Mouse (Mus musculus) adrenal gland, postnatal 25 days (tissue): ENCODE measurements around the gene Gm3250. TPM values are rescaled to one million over a fixed set of nuclear protein-coding genes. Genes with fewer than 3 reads are reported as not detected.
"Not testable (repeated sequence)": the region's sequence is repeated elsewhere in the genome, so short reads cannot be mapped to it uniquely, and the experiment has no call there.

ENCODE experiments used
- DNase-seq: peaks from one replicate; pipeline ENCODE4 v3.0.0; 2021; ENCODE audit warnings: mixed read lengths
- long read RNA-seq: library from polyadenylated mRNA; stranded (forward); transcript quantifications from one replicate; pipeline ENCODE4 v2.0.0, GENCODE M21; 2021
- total RNA-seq: library from RNA; stranded (reverse); gene quantifications from 2 replicates; pipeline ENCODE4 v1.2.3, GENCODE M21; 2021

Gene Gm3250
- total RNA-seq: not detected in 2 replicates
- long read RNA-seq: 0 reads

GRCm38 (mm10) chr10:77782442-77782841 lies at the start of gene Gm3250:
Gene Gm3250 (minus strand): TSS chr10:77782542.
- not testable (repeated sequence) for DNase-seq

- DNase-seq: no peak
Measured at GRCm38 (mm10) chr10:77826951-77827350, 44.6 kb upstream of the Gm3250 start, which contains the start of gene Krtap10-4. Gene Krtap10-4 (minus strand): TSS chr10:77827095.

DNA sequence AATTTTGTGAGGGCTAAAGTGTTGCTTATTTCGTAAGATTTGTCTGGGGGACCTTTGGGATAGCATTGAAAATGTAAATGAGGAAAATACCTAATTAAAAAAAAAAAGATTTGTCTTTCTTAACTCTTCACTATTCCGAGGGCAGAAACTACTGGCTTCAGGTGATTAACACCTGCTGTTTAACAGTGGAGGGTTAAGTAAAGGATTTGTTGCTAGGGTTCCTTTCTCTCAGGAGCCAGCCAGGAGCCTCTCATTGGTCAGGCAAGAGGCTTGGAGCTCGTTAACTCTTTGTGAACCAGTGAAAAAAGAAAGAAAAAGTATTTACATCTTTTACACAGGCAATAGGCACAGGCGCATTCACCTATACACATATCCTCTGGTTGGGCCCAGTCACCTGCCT lies 36.9 kb upstream of the Gm3250 start:
- DNase-seq: no peak

- no peak for DNase-seq
Measured at GRCm38 (mm10) chr10:77818523-77818922, 36.2 kb upstream of the Gm3250 start.

DNA sequence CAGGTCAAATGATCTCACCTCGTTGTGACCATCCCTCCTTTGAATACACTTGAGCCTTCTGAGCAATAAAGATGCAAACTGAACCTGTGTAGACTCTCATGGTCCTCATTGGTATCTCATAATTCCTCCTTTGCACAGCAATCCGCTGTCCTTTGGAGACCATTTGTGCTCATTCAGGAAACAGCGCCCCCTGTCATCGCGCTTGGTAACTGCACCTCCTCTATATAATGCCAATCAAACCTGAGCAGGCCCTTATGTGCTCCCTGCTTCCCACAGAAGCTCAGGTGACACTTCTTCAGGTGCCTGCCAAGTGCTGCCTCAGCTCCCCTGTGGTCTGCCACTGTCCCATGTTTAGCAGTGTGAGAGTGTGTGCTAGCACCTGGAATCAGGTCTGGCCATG lies 33.2 kb upstream of the Gm3250 start:
- DNase-seq: peak; percentile 19

DNA sequence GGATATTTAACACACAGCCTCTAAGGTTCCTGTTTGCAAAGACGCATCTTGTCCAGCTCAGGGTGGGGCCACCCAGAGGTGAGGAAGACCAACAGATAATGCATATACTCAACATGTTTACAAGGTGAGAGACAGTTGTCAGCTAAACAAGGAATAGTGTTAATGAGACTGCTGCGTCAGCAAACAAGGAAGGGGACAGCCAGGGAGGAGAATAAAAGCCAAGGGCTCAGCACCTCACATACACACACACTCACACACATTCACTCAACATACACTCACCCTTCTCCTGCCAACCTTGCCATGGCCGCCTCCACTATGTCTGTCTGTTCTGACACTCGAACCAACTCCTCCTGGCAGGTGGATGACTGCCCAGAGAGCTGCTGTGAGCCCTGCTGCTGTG lies 32.0 kb upstream of the Gm3250 start, which contains the start of gene Gm2696:
Gene Gm2696, plus strand, starts transcription at position 301 of the 400 bp plus-strand sequence.
- DNase-seq: no peak

- DNase-seq: no peak
Measured at GRCm38 (mm10) chr10:77811743-77812142, 29.4 kb upstream of the Gm3250 start, which contains the start of gene Gm9507. Gene Gm9507 (minus strand): TSS chr10:77811843.

DNA sequence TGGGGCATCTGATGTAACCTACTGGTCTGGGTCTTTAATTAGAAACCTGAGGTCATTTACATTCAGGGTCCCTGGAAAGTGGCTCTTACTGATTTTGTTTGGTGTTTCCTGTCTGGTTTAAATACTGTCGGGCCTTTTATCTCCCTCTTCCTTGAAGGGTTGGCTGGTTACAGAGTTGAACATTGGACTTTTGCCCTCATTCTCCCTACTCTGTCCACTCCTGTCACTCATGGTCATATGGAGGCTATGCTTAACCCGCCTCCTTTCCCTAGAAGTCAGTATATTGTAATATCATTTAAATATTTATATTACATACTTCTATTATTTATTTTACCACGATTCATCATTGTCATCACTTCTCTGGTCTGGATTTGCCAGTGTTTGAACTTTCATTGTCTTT lies 21.8 kb upstream of the Gm3250 start:
- DNase-seq: no peak

DNA sequence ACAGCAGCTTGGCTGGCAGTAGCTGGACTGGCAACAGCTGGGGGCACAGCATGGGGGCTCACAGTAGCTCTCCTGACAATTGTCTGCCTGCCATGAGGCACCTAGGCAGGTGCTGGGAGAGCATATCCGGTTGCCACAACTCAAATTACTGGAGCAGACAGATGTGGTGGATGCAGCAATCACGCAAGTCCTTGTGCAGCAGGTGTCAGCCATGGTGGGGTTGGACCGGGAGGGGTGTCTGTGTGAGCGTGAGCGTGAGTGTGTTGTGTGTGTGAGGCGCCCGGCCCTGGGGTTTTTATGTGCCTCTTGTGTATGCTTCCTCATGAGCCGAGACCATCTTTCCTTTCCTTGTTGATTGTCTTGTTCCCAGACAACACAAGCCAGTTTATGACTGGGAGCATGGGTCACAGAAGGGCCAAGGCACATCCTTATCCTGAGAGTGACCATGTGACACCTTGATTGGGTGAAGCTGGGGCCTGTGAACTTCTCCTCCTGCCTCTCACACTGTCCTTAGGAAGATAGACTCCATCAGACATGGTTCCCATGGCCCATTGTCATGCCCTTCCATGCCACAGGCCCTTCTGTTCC lies 16.7 kb upstream of the Gm3250 start, which contains the start of gene Gm19668:
Gene Gm19668, minus strand, starts transcription at position 213 of the 588 bp plus-strand sequence.
- no peak for DNase-seq

DNA sequence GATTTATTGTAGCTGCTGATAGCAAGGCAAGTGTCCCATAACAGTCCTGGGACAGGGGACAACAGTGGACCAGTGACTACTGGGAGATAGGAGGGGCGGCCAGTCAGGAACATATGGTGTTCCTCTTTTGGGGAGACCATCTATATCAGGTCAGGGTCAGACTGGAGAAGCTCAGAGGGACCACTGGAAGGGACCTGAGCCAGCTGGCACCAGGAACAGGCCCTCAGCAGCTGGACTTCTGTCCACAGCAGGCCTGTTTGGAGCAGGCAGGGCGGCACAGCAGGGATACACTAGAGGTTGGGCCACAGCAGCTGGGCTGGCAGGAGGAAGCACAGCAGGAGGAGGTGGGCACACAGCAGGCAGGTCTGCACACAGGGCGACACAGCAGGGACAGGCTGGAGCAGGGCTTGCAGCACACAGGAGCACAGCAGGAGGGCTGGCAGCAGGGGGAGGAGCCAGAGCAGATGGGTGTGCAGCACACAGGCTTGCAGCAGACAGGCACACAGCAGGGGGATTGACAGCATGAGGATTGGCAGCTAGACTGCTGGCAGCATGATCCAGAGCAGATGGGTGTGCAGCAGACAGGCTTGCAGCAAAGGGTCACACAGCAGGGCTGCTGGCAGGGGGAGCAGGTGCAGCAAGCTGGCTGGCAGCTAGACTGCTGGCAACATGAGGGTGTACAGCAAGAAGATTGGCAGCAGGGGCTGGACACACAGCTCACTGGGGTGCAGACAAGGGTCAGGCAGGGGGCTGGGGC lies 16.0 kb upstream of the Gm3250 start:
- DNase-seq: not testable (repeated sequence)

DNA sequence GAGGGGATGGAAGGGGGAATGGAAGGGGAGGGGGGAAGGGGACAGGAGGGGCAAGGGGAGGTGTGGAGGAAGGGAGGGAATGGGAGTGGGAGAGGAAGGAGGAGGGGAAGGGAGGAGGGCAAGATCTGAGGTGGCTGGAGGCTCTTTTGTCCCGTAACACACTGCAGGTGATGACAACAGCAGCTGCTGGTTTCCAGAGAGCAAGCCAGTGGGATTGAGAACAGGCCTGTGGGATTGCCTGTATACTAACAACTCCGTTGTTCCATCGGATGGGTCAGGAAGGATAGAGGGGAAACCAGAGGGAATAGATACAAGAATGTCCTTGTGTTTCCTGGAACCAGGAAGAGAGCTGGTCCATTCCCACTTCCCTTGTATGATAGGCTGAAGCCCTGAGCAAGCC lies 15.3 kb upstream of the Gm3250 start:
- no peak for DNase-seq

- no peak for DNase-seq
Measured at GRCm38 (mm10) chr10:77794976-77795375, 12.6 kb upstream of the Gm3250 start, which contains the start of gene Gm9639. Gene Gm9639 (minus strand): TSS chr10:77795076.

GRCm38 (mm10) chr10:77788621-77789020 lies 6.3 kb upstream of the Gm3250 start:
- no peak for DNase-seq

- not testable (repeated sequence) for DNase-seq
Measured at GRCm38 (mm10) chr10:77787876-77788275, 5.5 kb upstream of the Gm3250 start, which contains the start of gene Gm7137. Gene Gm7137 (minus strand): TSS chr10:77788200.

DNA sequence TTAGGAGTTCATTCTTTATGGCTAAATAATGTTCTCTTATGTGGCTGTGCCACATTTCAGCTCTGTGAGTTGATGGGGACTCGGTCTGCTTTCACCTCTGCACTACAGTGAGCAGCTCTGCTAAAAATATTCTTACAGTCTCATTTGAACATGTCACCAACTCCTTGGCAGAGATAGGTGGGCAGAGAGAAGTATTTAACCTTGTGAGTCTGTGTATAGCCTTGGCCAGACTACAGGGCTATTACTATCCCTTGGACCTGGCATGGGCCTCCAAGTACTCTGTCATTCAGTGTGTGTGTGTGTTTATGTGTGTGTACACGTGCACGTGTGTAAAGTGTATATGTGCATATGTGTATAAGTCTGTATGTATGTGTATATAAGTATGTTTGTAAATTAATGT lies 1.1 kb upstream of the Gm3250 start:
- not testable (repeated sequence) for DNase-seq

GRCm38 (mm10) chr10:77776844-77777243 lies 5.5 kb downstream of the Gm3250 start, which contains the start of gene Gm7138:
Gene Gm7138 (minus strand): TSS chr10:77776944.
- not testable (repeated sequence) for DNase-seq

- DNase-seq: not testable (repeated sequence)
Measured at GRCm38 (mm10) chr10:77772142-77772541, 10.2 kb downstream of the Gm3250 start.

GRCm38 (mm10) chr10:77771225-77771624 lies 11.1 kb downstream of the Gm3250 start, which contains the start of gene Gm3238:
Gene Gm3238 (minus strand): TSS chr10:77771325.
- DNase-seq: not testable (repeated sequence)

DNA sequence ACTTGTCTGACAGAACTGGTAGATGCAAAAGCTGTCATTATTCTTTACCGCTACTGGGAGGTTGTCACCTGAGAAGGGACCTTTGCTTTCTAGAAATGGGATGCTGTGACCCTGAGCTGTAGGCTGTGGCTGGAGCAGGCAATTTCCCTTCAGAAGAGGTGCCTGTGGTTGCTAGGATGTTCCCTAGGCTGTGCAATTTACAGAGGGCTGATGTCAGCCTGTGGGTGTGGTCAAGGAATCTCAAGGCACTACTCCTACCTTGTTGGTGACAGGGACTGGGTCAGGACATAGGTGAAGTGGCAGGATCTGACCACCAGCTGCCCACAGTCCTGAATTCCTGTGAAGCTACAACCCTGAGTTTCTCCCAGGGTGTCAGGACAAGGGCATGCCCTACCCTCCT lies 12.6 kb downstream of the Gm3250 start:
- no peak for DNase-seq

GRCm38 (mm10) chr10:77759582-77759981 lies 22.8 kb downstream of the Gm3250 start, which contains the start of gene Gm3233:
Gene Gm3233 (minus strand): TSS chr10:77759682.
- not testable (repeated sequence) for DNase-seq

DNA sequence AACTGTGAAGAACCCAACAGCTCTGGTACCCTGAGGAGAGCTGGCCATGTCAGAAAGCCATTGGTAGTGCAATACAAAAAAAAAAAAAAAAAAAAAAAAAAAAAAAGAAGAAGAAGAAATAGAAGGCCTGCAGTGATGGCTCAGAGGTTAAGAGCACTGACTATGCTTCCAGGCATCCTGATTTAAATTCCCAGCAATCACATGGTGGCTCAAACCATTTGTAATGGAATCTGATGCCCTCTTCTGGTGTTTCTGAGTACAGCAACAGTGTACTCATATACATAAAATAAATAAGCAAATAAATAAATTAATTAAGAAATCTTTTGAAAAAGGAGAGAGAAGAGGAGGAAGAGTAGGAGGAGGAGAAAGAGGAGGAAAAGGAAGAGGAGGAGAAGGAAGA lies 28.9 kb downstream of the Gm3250 start:
- no peak for DNase-seq

DNA sequence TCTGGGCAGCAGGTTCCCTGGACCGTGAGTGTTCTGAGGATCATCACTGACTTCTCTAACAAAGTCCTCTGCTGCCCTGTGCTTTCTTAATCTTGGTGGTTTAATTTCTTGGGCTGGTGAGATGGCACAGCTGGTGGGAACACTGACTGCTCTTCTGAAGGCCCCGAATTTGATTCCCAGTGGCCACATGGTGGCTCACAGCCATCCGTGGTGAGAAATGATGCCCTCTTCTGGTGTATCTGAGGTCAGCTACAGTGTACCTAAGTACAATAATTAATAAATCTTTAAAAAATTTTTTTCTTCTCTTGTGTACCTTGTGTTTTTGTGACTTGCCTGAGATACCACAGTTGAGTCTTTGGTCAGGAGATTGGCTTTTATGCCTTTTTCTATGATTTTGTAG lies 30.0 kb downstream of the Gm3250 start:
- DNase-seq: not testable (repeated sequence)

- DNase-seq: not testable (repeated sequence)
Measured at GRCm38 (mm10) chr10:77751254-77751653, 31.1 kb downstream of the Gm3250 start, which contains the start of gene Gm9736. Gene Gm9736 (minus strand): TSS chr10:77751354.
